Mouse (Mus musculus) bone marrow macrophage, adult 2 months (primary cell): ENCODE data around the gene Lims1.

Source experiments
- CTCF ChIP-seq: IDR thresholded peaks from 2 replicates; pipeline ENCODE4 v1.5.1; 2012; ENCODE audit warnings: low read depth, mild to moderate bottlenecking, low read length, moderate library complexity
- POLR2A ChIP-seq: IDR thresholded peaks from 2 replicates; pipeline ENCODE4 v1.6.1; 2012; ENCODE audit warnings: mild to moderate bottlenecking, low read depth, low read length, borderline replicate concordance

DNA sequence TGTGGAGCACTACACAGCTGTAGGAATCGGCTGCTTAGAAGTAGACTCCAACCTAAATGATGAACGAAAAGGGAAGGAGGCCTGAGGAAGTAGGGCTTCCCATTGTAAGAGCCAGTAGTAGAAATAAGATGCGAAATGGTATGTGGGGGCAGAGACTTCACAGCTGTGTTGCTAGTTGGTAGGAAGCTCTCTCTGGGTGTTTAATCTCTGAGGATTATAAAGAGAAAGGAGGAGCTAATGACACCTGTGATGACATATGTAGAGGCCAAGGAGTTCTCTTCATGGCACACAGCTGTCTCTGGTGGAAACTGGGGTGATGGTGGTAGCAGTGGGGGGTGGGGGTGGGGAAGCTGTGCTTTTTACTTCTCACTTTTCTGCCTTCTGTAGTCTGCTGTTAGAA, 27.3 kb downstream of the Lims1 start:
- TF ChIP-seq CTCF: no peak
- TF ChIP-seq POLR2A: no peak
